Mouse (Mus musculus) adipocyte (in vitro differentiated cells): ENCODE measurements around the gene Rex1bd.
A peak's percentile ranks its signal among the peaks of the same experiment; 100 is the strongest.

Experiments used
- DNase-seq: peaks from one replicate; pipeline ENCODE4 v3.0.0-alpha.2; 2016; ENCODE audit warnings: low spot score

Gene Rex1bd

DNA sequence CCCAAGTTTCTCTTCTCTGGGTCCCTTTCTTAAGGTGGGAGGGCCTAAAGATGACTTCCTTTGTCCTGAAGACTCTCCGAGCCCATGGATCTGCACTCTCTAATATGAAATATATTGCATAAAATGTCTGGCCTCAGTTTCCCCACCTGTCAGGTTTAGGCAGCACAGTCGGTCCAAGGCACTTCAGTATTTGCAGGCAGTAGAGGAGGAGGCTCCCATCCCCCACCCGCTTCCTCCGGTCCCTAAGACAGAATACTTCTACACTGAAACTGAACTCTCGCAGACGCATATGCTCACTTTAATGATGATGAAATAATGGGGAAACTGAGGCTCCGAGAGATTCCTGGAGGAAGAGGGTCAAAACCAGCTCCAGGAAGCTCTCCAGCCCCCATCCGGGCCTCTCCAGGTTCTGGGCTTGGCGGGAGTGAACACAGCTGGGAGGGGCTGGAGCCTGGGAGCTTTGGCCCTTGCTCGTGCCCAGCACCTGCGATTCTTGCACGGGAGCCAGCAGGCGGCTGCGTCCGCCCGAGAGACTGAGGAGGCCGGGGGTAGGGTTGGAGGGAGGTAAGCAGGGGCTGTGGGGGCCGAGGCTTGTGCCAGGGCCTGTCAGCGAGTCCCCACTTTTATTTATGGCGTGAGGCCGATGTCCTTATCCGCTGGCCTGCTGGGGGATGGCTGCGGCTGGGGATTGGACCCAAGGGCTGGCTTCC, 4.6 kb downstream of the Rex1bd start:
- no peak for DNase-seq

DNA sequence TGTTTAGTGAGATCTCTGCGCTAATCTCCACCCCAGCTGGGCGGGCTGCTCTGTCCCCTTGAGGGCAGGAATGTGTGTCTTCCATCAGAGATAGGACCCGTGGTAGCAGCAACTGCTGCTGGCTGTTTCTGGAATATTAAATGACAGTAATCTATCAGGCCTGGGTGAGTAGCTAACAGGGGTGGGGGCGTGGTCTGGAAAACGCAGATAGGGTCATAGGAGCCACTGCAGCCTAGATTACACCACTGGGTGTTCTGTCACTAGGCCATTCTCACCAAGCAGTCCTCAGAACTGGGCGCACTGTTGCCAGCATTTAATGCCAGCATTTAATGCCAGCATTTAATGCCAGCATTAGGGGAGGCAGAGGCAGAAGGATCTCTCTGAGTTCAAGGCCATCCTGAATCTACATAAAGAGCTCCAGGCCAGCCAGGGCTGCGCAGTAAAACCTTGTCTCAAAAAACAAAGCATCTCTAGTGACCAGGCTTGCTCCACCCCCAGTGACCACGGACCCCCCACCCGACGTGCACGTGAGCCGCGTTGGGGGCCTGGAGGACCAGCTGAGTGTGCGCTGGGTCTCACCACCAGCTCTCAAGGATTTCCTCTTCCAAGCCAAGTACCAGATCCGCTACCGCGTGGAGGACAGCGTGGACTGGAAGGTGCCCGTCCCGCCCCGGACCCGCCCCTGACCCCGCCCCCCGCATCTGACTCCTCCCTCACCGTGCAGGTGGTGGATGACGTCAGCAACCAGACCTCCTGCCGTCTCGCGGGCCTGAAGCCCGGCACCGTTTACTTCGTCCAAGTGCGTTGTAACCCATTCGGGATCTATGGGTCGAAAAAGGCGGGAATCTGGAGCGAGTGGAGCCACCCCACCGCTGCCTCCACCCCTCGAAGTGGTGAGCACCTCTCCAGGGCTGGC, 5.9 kb downstream of the Rex1bd start:
- DNase-seq = no peak

- no peak for DNase-seq
Measured at GRCm38 (mm10) chr8:70495771-70496062, 10.8 kb downstream of the Rex1bd start.

- no peak for DNase-seq
Measured at GRCm38 (mm10) chr8:70495001-70495770, 11.4 kb downstream of the Rex1bd start.

DNA sequence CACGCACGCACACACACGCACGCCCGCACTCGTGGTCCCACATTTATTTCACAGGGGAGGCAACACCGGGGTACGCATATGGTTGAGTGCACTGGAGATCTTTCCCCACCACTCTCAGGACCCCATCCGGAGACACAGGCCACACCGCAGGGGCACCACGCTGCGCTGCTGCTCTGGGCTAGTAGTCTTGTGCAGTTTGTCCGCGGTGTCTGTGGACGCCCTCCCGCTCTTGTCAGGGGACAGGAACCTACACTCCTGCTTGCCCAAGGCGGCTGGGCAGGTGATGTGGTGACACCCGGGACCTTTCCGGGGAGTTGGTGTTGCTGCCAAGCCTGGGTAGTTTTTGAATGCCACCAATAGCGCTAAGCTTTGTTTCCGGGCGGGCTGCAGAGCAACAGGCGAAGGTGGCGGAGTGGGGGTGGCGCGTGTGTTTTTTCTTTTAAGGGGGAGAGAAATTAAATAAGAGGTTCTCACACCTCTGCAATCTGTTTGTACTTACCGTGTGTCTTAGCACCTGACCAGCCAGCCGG, 12.1 kb downstream of the Rex1bd start:
- no peak for DNase-seq

DNA sequence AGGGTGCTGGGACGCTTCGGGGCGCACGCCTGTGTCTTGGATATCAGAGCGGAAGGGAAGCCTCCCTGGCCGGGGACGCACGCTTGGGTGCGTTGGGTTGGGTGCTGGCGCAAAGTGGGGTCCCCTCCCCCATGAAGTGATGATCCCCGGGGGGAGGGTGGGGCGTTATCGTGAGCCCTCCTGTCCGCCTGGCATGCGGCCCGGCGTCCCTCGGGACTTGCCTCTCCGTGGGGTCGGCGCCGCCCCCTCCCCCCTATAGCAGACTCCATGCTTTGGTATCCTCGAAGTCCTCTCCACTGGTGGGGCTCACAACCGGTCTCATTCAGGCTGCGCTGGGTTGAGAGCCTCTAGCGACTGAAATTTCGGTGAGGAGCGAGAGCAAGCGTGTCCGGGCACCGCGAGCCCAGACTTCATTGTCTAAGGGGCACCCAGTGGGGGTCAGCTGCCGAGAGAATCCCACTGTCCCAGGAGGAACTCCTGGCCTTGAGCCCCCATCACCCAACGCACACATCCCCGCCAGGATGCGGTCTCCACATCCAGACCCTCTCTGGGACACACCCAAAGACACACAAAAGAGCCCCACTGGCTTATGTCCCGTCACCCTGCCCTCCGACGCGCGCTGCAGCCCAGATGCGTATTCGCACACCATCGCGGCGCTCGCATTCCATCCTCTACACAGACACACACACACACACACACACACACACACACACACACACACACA, 12.7 kb downstream of the Rex1bd start:
- no peak for DNase-seq

GRCm38 (mm10) chr8:70492664-70493640, 13.6 kb downstream of the Rex1bd start, which contains the start of gene Crlf1:
TSS of gene Crlf1 (plus strand) at chr8:70493158.
- no peak for DNase-seq

GRCm38 (mm10) chr8:70490880-70491495, 15.6 kb downstream of the Rex1bd start:
- DNase-seq = no peak

GRCm38 (mm10) chr8:70490061-70490879, 16.3 kb downstream of the Rex1bd start:
- DNase-seq = no peak

GRCm38 (mm10) chr8:70489576-70489975, 17.0 kb downstream of the Rex1bd start:
- no peak for DNase-seq

- no peak for DNase-seq
Measured at GRCm38 (mm10) chr8:70488931-70489470, 17.6 kb downstream of the Rex1bd start.

GRCm38 (mm10) chr8:70487993-70488796, 18.4 kb downstream of the Rex1bd start:
- no peak for DNase-seq

DNA sequence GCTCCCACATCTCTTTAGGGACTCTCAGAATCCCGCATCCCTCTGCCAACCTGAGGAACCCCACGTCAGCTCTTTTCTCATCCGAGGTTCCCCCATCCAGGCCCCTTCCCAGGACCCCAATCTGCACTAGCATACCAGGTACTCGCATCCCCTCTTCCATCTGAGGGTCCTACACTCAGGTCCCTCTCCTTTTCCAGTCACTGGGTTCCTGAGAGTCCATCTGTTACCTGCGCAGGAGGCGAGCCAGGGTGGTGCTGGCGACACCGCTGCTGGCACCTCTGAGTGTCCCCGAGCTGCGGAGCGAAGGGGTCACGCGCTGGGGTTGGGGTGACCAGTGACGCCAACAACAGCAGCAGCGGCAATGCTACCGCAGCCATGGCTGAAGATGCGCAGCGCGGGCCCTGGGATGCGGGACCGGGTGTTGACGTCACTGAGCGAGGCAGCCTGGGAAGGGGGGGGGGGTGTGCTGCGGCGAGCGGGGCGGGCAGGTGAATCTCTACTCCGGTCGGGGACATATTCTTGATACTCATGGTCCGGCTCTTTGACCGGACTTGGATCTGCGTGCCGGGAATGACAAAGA, 19.5 kb downstream of the Rex1bd start, which contains the start of gene Tmem59l:
Tmem59l (minus strand) TSS at position 418 of the 580 bp plus-strand sequence.
- DNase-seq = no peak

DNA sequence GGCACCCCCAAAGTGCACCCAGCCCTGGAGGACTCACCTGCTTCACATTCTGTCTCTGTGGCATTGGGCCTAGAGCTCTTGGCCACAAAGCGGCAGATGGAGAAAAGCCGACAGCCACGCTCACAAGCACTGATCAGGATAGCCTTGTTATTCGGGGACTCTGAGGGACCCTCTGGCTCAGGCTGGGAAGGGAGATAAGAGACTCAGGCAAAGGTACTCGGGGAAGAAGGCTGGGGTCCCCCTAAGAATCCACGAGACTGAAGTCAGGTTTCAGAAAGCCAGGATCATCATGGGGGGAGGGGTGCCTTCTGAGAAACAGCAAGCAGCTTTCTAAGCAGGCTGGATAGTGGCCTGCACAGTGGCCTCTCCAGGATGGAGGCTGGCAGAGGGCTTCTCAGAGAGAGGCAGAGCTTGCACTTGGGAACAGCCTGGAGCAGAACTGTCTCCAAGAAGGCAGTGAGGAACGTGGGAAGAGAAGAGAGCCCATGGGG, 20.3 kb downstream of the Rex1bd start:
- no peak for DNase-seq

- DNase-seq = no peak
Measured at GRCm38 (mm10) chr8:70482943-70483342, 23.6 kb downstream of the Rex1bd start.

- DNase-seq = no peak
Measured at GRCm38 (mm10) chr8:70481908-70482307, 24.6 kb downstream of the Rex1bd start.

GRCm38 (mm10) chr8:70477269-70477982, 29.1 kb downstream of the Rex1bd start:
- peak; percentile 39 for DNase-seq
